ENCODE assay signal across 8 mouse cellular contexts in genomic region chr11:19014441-19015161, GRCm38 (mm10). TPM values are rescaled to one million over a fixed set of nuclear protein-coding genes. Genes with fewer than 3 reads are reported as not detected.
DNase-seq lines count a peak whose midpoint lies in the region; ATAC-seq and TF ChIP-seq lines count a peak whose summit lies in the region.

No protein-coding gene starts in this region.

- TF ChIP-seq POLR2A in brain, embryonic 14.5 days (IDR thresholded peaks at IDR 0.05; ENCODE audit: borderline replicate concordance, extremely low read depth, insufficient read depth, insufficient read length, poor library complexity, severe bottlenecking), result no peak

- ATAC-seq in kidney, embryonic 15.5 days (replicated peaks; ENCODE audit: low FRiP score), result no peak
- ATAC-seq in granulocyte monocyte progenitor cell, adult 5-6 weeks (replicated peaks; ENCODE audit: poor library complexity, severe bottlenecking), result peak; percentile 7; the same call in 1 of the 2 replicates
- ATAC-seq in midbrain, embryonic 16.5 days, result no peak
- ATAC-seq in inflammation-experienced regulatory T-cells, adult 6 months, result no peak

- H3K27me3 ChIP-seq in kidney, embryonic 15.5 days, result peaks cover 17% of the 10 kb centered on the region; the same call in 1 of the 2 replicates
- peaks cover 11% of the 10 kb centered on the region for H3K27me3 ChIP-seq in midbrain, embryonic 16.5 days (ENCODE audit: control insufficient read depth, insufficient read depth, low read depth, low read length)

- H3K4me1 ChIP-seq in kidney, embryonic 15.5 days, result peaks cover 38% of the 10 kb centered on the region
- peaks cover 9% of the 10 kb centered on the region for H3K4me1 ChIP-seq in midbrain, embryonic 16.5 days (ENCODE audit: control insufficient read depth, insufficient read depth, low read length)

- under 1% methylated on average over 35 of the region's 35 CpGs for WGBS in kidney, embryonic 15.5 days
- 2% methylated on average over 35 of the region's 35 CpGs for WGBS in midbrain, embryonic 16.5 days

- peak overlapping the region; percentile 73 for H3K9ac ChIP-seq in kidney, embryonic 15.5 days
- H3K9ac ChIP-seq in midbrain, embryonic 16.5 days (ENCODE audit: low read depth, low read length), result peak overlapping the region; percentile 44

- peak overlapping the region; percentile 59 for H3K4me3 ChIP-seq in kidney, embryonic 15.5 days (replicated peaks)
- peak overlapping the region; percentile 34 for H3K4me3 ChIP-seq in midbrain, embryonic 16.5 days (ENCODE audit: low read depth, low read length)

- peak overlapping the region; percentile 89 for H3K27ac ChIP-seq in kidney, embryonic 15.5 days
- 0 out of 2 replicates have a peak overlapping the region, but pooled peaks have one; percentile 59 for H3K27ac ChIP-seq in midbrain, embryonic 16.5 days (ENCODE audit: low read length)

- no peaks in the 10 kb centered on the region for H3K36me3 ChIP-seq in kidney, embryonic 15.5 days
- H3K36me3 ChIP-seq in midbrain, embryonic 16.5 days (ENCODE audit: control insufficient read depth, insufficient read depth, low read length), result no peaks in the 10 kb centered on the region

- TF ChIP-seq CTCF in brain, embryonic 14.5 days (IDR thresholded peaks at IDR 0.05; ENCODE audit: borderline replicate concordance, extremely low read depth, insufficient read depth, insufficient read length), result no peak

- no peak for DNase-seq in kidney, postnatal 36 days
- peak; percentile 64 for DNase-seq in brain, embryonic 14.5 days (ENCODE audit: low read depth)
- DNase-seq in kidney, postnatal 14 days, result peak; percentile 17
- DNase-seq in spleen, postnatal 14 days (ENCODE audit: low spot score in 2 of 2), result no peak

- H3K4me2 ChIP-seq in kidney, embryonic 15.5 days, result peak overlapping the region; percentile 76
- H3K4me2 ChIP-seq in midbrain, embryonic 16.5 days (ENCODE audit: low read length), result peak overlapping the region; percentile 62

- H3K9me3 ChIP-seq in kidney, embryonic 15.5 days (replicated peaks), result no peaks in the 10 kb centered on the region
- no peaks in the 10 kb centered on the region for H3K9me3 ChIP-seq in midbrain, embryonic 16.5 days (replicated peaks; ENCODE audit: control insufficient read depth, low read length, poor library complexity, severe bottlenecking)

RNA-seq across cellular contexts. Expression of gene Meis1, which starts 4.2 kb away (rescaled TPM):
- 118 and 130 TPM in 2 replicates for polyA plus RNA-seq in kidney, embryonic 15.5 days (2015; fragmentation: Nextera tagmentation; extraction: Ambion mirVana)
- 31.8 and 68.8 TPM in 2 replicates for polyA plus RNA-seq in brain, embryonic 14.5 days (2012; rRNA removed)
- 12.6 and 24.4 TPM in 2 replicates for total RNA-seq in granulocyte monocyte progenitor cell, adult 5-6 weeks (2014; fragmentation: Nextera tagmentation)
- total RNA-seq in granulocyte monocyte progenitor cell, adult 5-6 weeks (2017), result 15.4 and 17.6 TPM in 2 replicates
- 34.6 and 35.5 TPM in 2 replicates for polyA plus RNA-seq in midbrain, embryonic 16.5 days (2015; fragmentation: Nextera tagmentation; extraction: Ambion mirVana)
- under 1 TPM in 2 of 3 experiments, not detected in 1; 0.10 to 0.13 TPM for polyA plus RNA-seq in inflammation-experienced regulatory T-cells, adult 6 months (2017; shearing (Covaris generic))

Comparison
In these comparisons a context has a peak if more than half of its experiments do, and no peak if none do; other contexts are left out.
1. DNase-seq: peak in brain, embryonic 14.5 days (single experiment) and kidney, postnatal 14 days (single experiment); none in kidney, postnatal 36 days (0 of 2) and spleen, postnatal 14 days (0 of 2).
2. RNA of gene Meis1, which starts 4.2 kb away (polyA plus RNA-seq): 118 to 130 TPM in kidney, embryonic 15.5 days, 31.8 to 68.8 TPM in brain, embryonic 14.5 days and 34.6 to 35.5 TPM in midbrain, embryonic 16.5 days; 0.10 to 0.13 TPM in inflammation-experienced regulatory T-cells, adult 6 months; every median in the first group is over 10 times any median in the second.